Mouse (Mus musculus): Measurements from ENCODE around the gene Cdrt4. TPM values are rescaled to one million over a fixed set of nuclear protein-coding genes. Genes with fewer than 3 reads are reported as not detected.

The Cdrt4 gene
- polyA plus RNA-seq, 1 experiment from 2014 or later, result not detected

DNA sequence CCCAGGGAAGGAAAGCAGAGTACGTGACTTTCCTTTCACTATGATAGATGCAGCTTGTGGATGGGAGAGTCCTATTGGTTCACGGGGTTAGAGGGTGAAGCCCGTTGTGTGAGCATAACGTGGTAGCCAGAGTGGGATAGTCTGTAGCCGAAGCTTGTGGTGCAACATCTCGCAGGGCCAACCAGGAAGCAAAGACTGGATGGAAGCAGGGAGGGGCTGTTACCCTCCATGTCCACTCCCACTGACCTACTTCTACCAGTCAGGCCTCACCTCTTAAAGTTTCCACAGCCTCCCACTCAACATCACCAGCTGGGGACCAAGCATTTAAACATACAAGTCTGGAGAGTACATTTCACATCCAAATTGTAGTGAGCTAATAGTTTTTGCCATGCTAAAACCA is 78.7 kb downstream of the Cdrt4 start:
- Histone ChIP-seq H3K9me3 (ENCODE audit: low read depth, low read length) (no peaks in the 10 kb centered on the region), H3K36me3 (ENCODE audit: insufficient read depth) (no peaks in the 10 kb centered on the region), H3K9ac (no peak overlapping the region), H3K4me1 (ENCODE audit: insufficient read depth) (peaks cover 17% of the 10 kb centered on the region), H3K4me2 (no peak overlapping the region), H3K4me3 (ENCODE audit: low read depth, low read length) (no peak overlapping the region), H3K27ac (ENCODE audit: low read depth) (no peak overlapping the region), H3K27me3 (ENCODE audit: insufficient read depth, low read length) (no peaks in the 10 kb centered on the region)
- 87% methylated on average over 6 of the region's 6 CpGs for WGBS
- TF ChIP-seq CTCF (IDR thresholded peaks at IDR 0.05; ENCODE audit: low read depth), result no peak
- ATAC-seq (ENCODE audit: insufficient read depth) (no peak), DNase-seq (no peak)

DNA sequence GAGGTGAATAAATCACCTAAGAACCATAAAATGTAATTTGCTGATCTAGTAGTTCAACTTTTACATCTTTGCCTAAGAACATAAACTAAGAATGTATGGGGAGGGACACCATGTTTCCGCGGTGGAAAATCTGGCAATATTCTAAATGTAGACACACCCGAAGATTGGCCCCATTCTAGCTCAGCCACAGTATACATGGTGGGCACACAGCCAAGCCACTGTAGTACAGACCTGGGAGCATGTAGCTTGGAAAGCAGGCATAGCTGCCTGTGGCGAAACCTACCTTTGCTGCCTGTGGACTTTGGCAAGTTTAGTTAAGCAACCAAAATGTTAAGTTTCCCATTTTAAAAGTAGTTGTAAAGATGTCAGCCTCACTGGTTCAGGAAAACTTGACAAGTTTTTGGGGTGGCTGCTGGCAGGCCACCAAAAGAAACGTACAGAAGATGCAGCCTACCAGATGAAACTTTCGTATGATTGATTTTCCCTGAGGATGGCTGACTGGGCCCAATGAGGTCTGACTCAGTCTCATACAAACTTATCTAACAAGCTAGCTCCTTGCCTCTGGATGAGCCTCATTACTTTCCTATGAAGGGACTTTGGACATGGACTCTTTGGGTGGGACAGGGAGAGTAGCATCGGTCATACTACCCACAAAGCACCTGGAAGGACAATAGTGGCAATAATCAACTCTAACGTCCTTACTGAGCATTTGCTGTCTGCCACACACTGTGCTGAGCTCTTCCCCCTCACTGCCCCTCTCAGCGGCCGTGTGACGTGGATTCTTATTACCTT is 84.6 kb downstream of the Cdrt4 start:
- H3K9me3 ChIP-seq (ENCODE audit: low read depth, low read length), result no peaks in the 10 kb centered on the region
- H3K4me1 ChIP-seq (ENCODE audit: insufficient read depth), result 0 out of 2 replicates have a peak, but pooled peaks cover 8% of the 10 kb centered on the region
- 61% methylated on average over 11 of the region's 11 CpGs for WGBS
- no peak overlapping the region for H3K27ac ChIP-seq (ENCODE audit: low read depth)
- ATAC-seq (ENCODE audit: insufficient read depth) (no peak), DNase-seq (peak; percentile 47)
- H3K4me2 ChIP-seq, result no peak overlapping the region
- no peaks in the 10 kb centered on the region for H3K27me3 ChIP-seq (ENCODE audit: insufficient read depth, low read length)
- no peak overlapping the region for H3K4me3 ChIP-seq (ENCODE audit: low read depth, low read length)
- H3K36me3 ChIP-seq (ENCODE audit: insufficient read depth), result no peaks in the 10 kb centered on the region
- H3K9ac ChIP-seq, result no peak overlapping the region
- TF ChIP-seq CTCF (IDR thresholded peaks at IDR 0.05; ENCODE audit: low read depth), result no peak

DNA sequence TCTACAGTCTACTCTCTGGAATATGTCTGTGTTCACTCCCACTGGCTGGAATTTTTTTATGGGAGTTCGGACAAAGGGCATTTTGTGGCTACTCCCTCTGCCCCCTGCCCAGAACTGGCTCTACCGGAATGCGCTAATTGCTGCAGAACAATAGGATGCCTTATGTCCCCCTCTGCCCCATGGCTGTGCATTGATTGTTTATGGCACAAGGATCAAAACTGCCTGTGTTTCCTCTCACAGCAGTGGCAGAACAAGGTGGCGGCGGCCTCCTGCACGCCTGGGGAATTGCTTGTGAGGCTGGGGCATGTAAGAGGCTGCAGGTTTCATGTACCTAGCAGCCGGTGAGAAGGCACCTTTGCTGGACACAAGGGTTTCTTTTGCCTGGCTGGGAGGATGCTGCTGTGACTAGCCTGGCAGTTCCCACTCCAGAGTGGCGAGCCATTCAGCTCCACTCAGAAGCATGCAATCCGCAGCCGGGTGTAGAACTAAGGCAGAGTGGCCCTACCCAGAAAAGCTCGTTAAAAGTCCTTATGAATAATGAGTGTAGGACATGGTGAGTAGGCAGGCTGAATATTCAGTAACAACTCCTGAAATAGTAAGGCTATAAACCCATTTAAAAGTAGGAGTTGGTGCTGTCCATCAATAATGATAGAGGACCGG is 89.1 kb downstream of the Cdrt4 start:
- H3K4me1 ChIP-seq (ENCODE audit: insufficient read depth), result 0 out of 2 replicates have a peak, but pooled peaks cover 8% of the 10 kb centered on the region
- no peak overlapping the region for H3K4me2 ChIP-seq
- no peak overlapping the region for H3K4me3 ChIP-seq (ENCODE audit: low read depth, low read length)
- WGBS, result 62% methylated on average over 12 of the region's 12 CpGs
- ATAC-seq (ENCODE audit: insufficient read depth) (no peak), DNase-seq (no peak)
- H3K36me3 ChIP-seq (ENCODE audit: insufficient read depth), result no peaks in the 10 kb centered on the region
- no peaks in the 10 kb centered on the region for H3K9me3 ChIP-seq (ENCODE audit: low read depth, low read length)
- TF ChIP-seq CTCF (IDR thresholded peaks at IDR 0.05; ENCODE audit: low read depth), result no peak
- no peaks in the 10 kb centered on the region for H3K27me3 ChIP-seq (ENCODE audit: insufficient read depth, low read length)
- H3K9ac ChIP-seq, result no peak overlapping the region
- H3K27ac ChIP-seq (ENCODE audit: low read depth), result no peak overlapping the region

Other genes starting within 250 kb of the Cdrt4 start
- gene Zfp287, start 219.3 kb upstream of the Cdrt4 start, polyA plus RNA-seq (2014; fragmentation: Nextera tagmentation; extraction: Ambion mirVana), result 7.9 and 9.0 TPM in 2 replicates
- gene Gm10428, start 198.1 kb upstream of the Cdrt4 start, polyA plus RNA-seq (2014; fragmentation: Nextera tagmentation; extraction: Ambion mirVana), result not detected in 2 replicates
- 17.3 and 21.3 TPM in 2 replicates for gene Zfp286, start 161.7 kb upstream of the Cdrt4 start, polyA plus RNA-seq (2014; fragmentation: Nextera tagmentation; extraction: Ambion mirVana)
- 18.0 and 20.4 TPM in 2 replicates for gene Trim16, start 131.0 kb upstream of the Cdrt4 start, polyA plus RNA-seq (2014; fragmentation: Nextera tagmentation; extraction: Ambion mirVana)
- gene Fbxw10, start 104.1 kb upstream of the Cdrt4 start, polyA plus RNA-seq (2014; fragmentation: Nextera tagmentation; extraction: Ambion mirVana), result 0.24 and 0.30 TPM in 2 replicates
- gene Tvp23b, start 71.7 kb upstream of the Cdrt4 start, polyA plus RNA-seq (2014; fragmentation: Nextera tagmentation; extraction: Ambion mirVana), result 55.3 and 57.7 TPM in 2 replicates
- 0.14 TPM in 1 of 2 replicates, not detected in the other for gene Tekt3, start 110.5 kb downstream of the Cdrt4 start, polyA plus RNA-seq (2014; fragmentation: Nextera tagmentation; extraction: Ambion mirVana)
- 223 and 230 TPM in 2 replicates for gene Pmp22, start 177.8 kb downstream of the Cdrt4 start, polyA plus RNA-seq (2014; fragmentation: Nextera tagmentation; extraction: Ambion mirVana)

Data from lung, embryonic 14.5 days (tissue).